Mouse (Mus musculus) lung, adult 2 months (tissue): ENCODE measurements around the gene Cpe.

ENCODE experiments used
- CTCF ChIP-seq: fragments of 200-500 bp; IDR thresholded peaks from 2 replicates; pipeline ENCODE4 v1.5.1; 2011; ENCODE audit warnings: mild to moderate bottlenecking, low read length, control low read depth; ENCODE audit not compliant: insufficient read depth
- POLR2A ChIP-seq: fragments of 200-500 bp; IDR thresholded peaks from 2 replicates; pipeline ENCODE4 v1.6.1; 2011; ENCODE audit warnings: low read depth, mild to moderate bottlenecking, control low read depth, low read length, borderline replicate concordance; ENCODE audit errors: extremely low read depth

DNA sequence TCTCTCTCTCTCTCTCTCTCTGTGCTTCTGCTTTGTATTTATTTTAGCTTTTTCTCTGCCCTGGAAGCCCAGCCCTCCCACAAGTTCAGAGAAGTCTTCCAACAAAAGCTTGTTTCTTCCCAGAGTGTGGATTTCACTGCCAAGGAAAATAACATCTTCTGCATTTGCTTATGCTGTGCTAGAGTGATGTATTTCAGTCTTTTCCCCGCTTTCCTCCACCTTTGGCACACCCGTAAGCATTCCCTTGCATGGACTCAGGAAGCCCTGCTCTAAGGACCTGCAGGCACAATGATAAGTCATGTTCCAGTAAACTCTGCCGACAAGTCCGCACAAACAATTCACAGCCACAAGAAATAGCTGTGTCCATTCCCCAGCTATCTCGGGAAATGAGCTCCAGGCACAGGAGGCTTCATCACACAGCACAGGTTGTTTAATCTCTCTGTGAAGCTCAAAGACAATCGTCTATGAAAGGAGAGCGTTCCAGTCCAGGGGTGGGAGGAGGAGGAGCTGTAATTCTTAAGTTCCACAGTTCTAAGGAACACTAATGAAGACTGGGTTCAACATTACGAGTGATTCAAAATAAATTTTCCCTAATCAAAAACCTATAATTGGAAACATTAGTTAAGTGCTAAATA is 17.8 kb downstream of the Cpe start:
- TF ChIP-seq CTCF, result no peak
- TF ChIP-seq POLR2A, result no peak
